Comparison of ENCODE assay signal across 29 mouse cellular contexts in genomic region chr9:64225805-64226204, GRCm38 (mm10). TPM values are rescaled to one million over a fixed set of nuclear protein-coding genes. Genes with fewer than 3 reads are reported as not detected.
DNase-seq lines count a peak whose midpoint lies in the region; ATAC-seq and TF ChIP-seq lines count a peak whose summit lies in the region.
"Had no signal": no experiment of that assay in that cellular context is flagged by ENCODE, and none has a peak within 500 bp of the region (broad histone marks: within the 10 kb centered on the region; RNA-seq: fewer than 3 reads in every experiment).

No protein-coding gene starts in this region.

- no peak overlapping the region for H3K4me3 ChIP-seq in layer of hippocampus, adult 2 months
- H3K4me3 ChIP-seq in intestine, embryonic 14.5 days (ENCODE audit: low read depth, low read length), result no peak overlapping the region
- H3K4me3 ChIP-seq in intestine, embryonic 16.5 days (ENCODE audit: low read length), result no peak overlapping the region
- H3K4me3 ChIP-seq in stomach, embryonic 15.5 days (replicated peaks), result no peak overlapping the region
- H3K4me3 ChIP-seq: embryonic facial prominence, embryonic 12.5 days; forebrain, embryonic 15.5 days; heart, embryonic 13.5 days; hindbrain, embryonic 15.5 days; limb, embryonic 13.5 days; liver, embryonic 15.5 days; megakaryocyte, embryonic 14.5 days; midbrain, embryonic 13.5 days; neural tube, embryonic 15.5 days had no signal

- peak; percentile 88 for ATAC-seq in intestine, embryonic 14.5 days (replicated peaks; ENCODE audit: low FRiP score, low TSS enrichment, low read depth)
- ATAC-seq in intestine, embryonic 16.5 days, result peak; percentile 98
- ATAC-seq in stomach, embryonic 15.5 days (ENCODE audit: insufficient read depth, low FRiP score, low read depth), result peak; percentile 83
- ATAC-seq: CD4-positive, CD25-positive, alpha-beta regulatory T cell, adult 4 months; forebrain, embryonic 15.5 days; inflammation-experienced regulatory T-cells, adult 6 months; midbrain, embryonic 13.5 days had no signal

- no peaks in the 10 kb centered on the region for H3K36me3 ChIP-seq in intestine, embryonic 14.5 days (ENCODE audit: control insufficient read depth, insufficient read depth, low read length)
- no peaks in the 10 kb centered on the region for H3K36me3 ChIP-seq in intestine, embryonic 16.5 days (ENCODE audit: control insufficient read depth, insufficient read depth, low read length)
- no peaks in the 10 kb centered on the region for H3K36me3 ChIP-seq in stomach, embryonic 15.5 days
- H3K36me3 ChIP-seq: embryonic facial prominence, embryonic 12.5 days; forebrain, embryonic 15.5 days; heart, embryonic 13.5 days; hindbrain, embryonic 15.5 days; liver, embryonic 15.5 days; midbrain, embryonic 13.5 days; neural tube, embryonic 15.5 days had no signal

- no peak for DNase-seq in layer of hippocampus, adult 2 months (ENCODE audit: low spot score in 2 of 2)
- DNase-seq in layer of hippocampus, postnatal 14 days (ENCODE audit: low spot score in 2 of 2), result no peak
- DNase-seq in intestine, embryonic 14.5 days (ENCODE audit: low spot score), result no peak
- no peak for DNase-seq in adipocyte (ENCODE audit: low spot score)
- DNase-seq in thymus, adult 18-20 months, result no peak
- DNase-seq: adrenal gland, postnatal 25 days; cerebellum, adult 11-12 months; cerebellum, adult 9-11 months; embryo, embryonic 11 days; heart, postnatal 10 days; kidney, postnatal 10 days; lung, postnatal 4 days; retina, postnatal 1 day; right cerebral cortex, postnatal 14 days had no signal

- H3K27ac ChIP-seq in layer of hippocampus, adult 2 months, result peak overlapping the region; percentile 2; the same call in 1 of the 2 replicates
- H3K27ac ChIP-seq in intestine, embryonic 14.5 days (ENCODE audit: low read depth), result no peak overlapping the region
- peak overlapping the region; percentile 71 for H3K27ac ChIP-seq in intestine, embryonic 16.5 days (ENCODE audit: low read length)
- H3K27ac ChIP-seq in stomach, embryonic 15.5 days, result no peak overlapping the region; the same call in 1 of the 2 replicates
- H3K27ac ChIP-seq: embryonic facial prominence, embryonic 12.5 days; forebrain, embryonic 15.5 days; hindbrain, embryonic 15.5 days; limb, embryonic 13.5 days; liver, embryonic 15.5 days; midbrain, embryonic 13.5 days; neural tube, embryonic 15.5 days had no signal

- no peaks in the 10 kb centered on the region for H3K9me3 ChIP-seq in intestine, embryonic 14.5 days (ENCODE audit: control insufficient read depth, low read length)
- no peaks in the 10 kb centered on the region for H3K9me3 ChIP-seq in intestine, embryonic 16.5 days (ENCODE audit: control insufficient read depth, low read length)
- no peaks in the 10 kb centered on the region for H3K9me3 ChIP-seq in stomach, embryonic 15.5 days
- H3K9me3 ChIP-seq: embryonic facial prominence, embryonic 12.5 days; forebrain, embryonic 15.5 days; heart, embryonic 13.5 days; hindbrain, embryonic 15.5 days; limb, embryonic 13.5 days; liver, embryonic 15.5 days; megakaryocyte, embryonic 14.5 days; midbrain, embryonic 13.5 days; neural tube, embryonic 15.5 days had no signal

- no peak overlapping the region for H3K4me2 ChIP-seq in intestine, embryonic 14.5 days (ENCODE audit: low read length)
- no peak overlapping the region; the same call in 1 of the 2 replicates for H3K4me2 ChIP-seq in intestine, embryonic 16.5 days (ENCODE audit: low read depth, low read length)
- H3K4me2 ChIP-seq in stomach, embryonic 15.5 days, result no peak overlapping the region
- H3K4me2 ChIP-seq: embryonic facial prominence, embryonic 12.5 days; forebrain, embryonic 15.5 days; heart, embryonic 13.5 days; hindbrain, embryonic 15.5 days; limb, embryonic 13.5 days; liver, embryonic 15.5 days; midbrain, embryonic 13.5 days; neural tube, embryonic 15.5 days had no signal

- H3K4me1 ChIP-seq in intestine, embryonic 14.5 days (replicated peaks; ENCODE audit: control insufficient read depth, insufficient read depth, low read length), result peaks cover 10% of the 10 kb centered on the region
- peaks cover 8% of the 10 kb centered on the region; the same call in 1 of the 2 replicates for H3K4me1 ChIP-seq in intestine, embryonic 16.5 days (ENCODE audit: control insufficient read depth, insufficient read depth, low read length)
- H3K4me1 ChIP-seq in stomach, embryonic 15.5 days, result peaks cover 8% of the 10 kb centered on the region; the same call in 1 of the 2 replicates

- H3K9ac ChIP-seq in intestine, embryonic 14.5 days (ENCODE audit: low read length), result no peak overlapping the region
- no peak overlapping the region for H3K9ac ChIP-seq in intestine, embryonic 16.5 days (ENCODE audit: low read depth, low read length)
- H3K9ac ChIP-seq in stomach, embryonic 15.5 days, result no peak overlapping the region
- H3K9ac ChIP-seq: embryonic facial prominence, embryonic 12.5 days; forebrain, embryonic 15.5 days; heart, embryonic 13.5 days; hindbrain, embryonic 15.5 days; limb, embryonic 13.5 days; liver, embryonic 15.5 days; midbrain, embryonic 13.5 days; neural tube, embryonic 15.5 days had no signal

- TF ChIP-seq CTCF in layer of hippocampus, adult 2 months (conservative IDR thresholded peaks at IDR 0.05), result no peak

- no peaks in the 10 kb centered on the region for H3K27me3 ChIP-seq in intestine, embryonic 14.5 days (replicated peaks; ENCODE audit: control insufficient read depth, insufficient read depth, low read length)
- H3K27me3 ChIP-seq in intestine, embryonic 16.5 days (replicated peaks; ENCODE audit: control insufficient read depth, insufficient read depth, low read length), result no peaks in the 10 kb centered on the region
- no peaks in the 10 kb centered on the region for H3K27me3 ChIP-seq in stomach, embryonic 15.5 days (replicated peaks)
- H3K27me3 ChIP-seq: embryonic facial prominence, embryonic 12.5 days; forebrain, embryonic 15.5 days; heart, embryonic 13.5 days; hindbrain, embryonic 15.5 days; limb, embryonic 13.5 days; liver, embryonic 15.5 days; megakaryocyte, embryonic 14.5 days; midbrain, embryonic 13.5 days; neural tube, embryonic 15.5 days had no signal

RNA-seq across cellular contexts. Expression of gene Uchl4, which starts 9.2 kb away (rescaled TPM):
- 1 to 10 TPM; 2.8 to 2.9 TPM for total RNA-seq in layer of hippocampus, adult 2 months (2021)
- total RNA-seq in layer of hippocampus, postnatal 14 days (2021), result 1 to 10 TPM; 3.2 to 4.3 TPM
- 3.7 and 4.2 TPM in 2 replicates for polyA plus RNA-seq in intestine, embryonic 14.5 days (2014; fragmentation: Nextera tagmentation; extraction: Ambion mirVana)
- 1.8 and 2.4 TPM in 2 replicates for polyA plus RNA-seq in intestine, embryonic 16.5 days (2015; fragmentation: Nextera tagmentation; extraction: Ambion mirVana)
- 3.2 and 5.0 TPM in 2 replicates for polyA plus RNA-seq in stomach, embryonic 15.5 days (2015; fragmentation: Nextera tagmentation; extraction: Ambion mirVana)
- total RNA-seq: hematopoietic stem cell, adult 5-6 weeks had no signal
- polyA plus RNA-seq: gonadal fat pad, adult 2 months had no signal

RNA-seq across cellular contexts. Expression of gene Map2k1, which starts 27.6 kb away (rescaled TPM):
- 100 to 1,000 TPM; 329 to 346 TPM for total RNA-seq in layer of hippocampus, adult 2 months (2021)
- 100 to 1,000 TPM; 192 to 203 TPM for total RNA-seq in layer of hippocampus, postnatal 14 days (2021)
- polyA plus RNA-seq in intestine, embryonic 14.5 days (2014; fragmentation: Nextera tagmentation; extraction: Ambion mirVana), result 90.9 and 103 TPM in 2 replicates
- polyA plus RNA-seq in intestine, embryonic 16.5 days (2015; fragmentation: Nextera tagmentation; extraction: Ambion mirVana), result 97.4 and 104 TPM in 2 replicates
- 85.5 and 88.6 TPM in 2 replicates for polyA plus RNA-seq in stomach, embryonic 15.5 days (2015; fragmentation: Nextera tagmentation; extraction: Ambion mirVana)

RNA-seq across cellular contexts. Expression of gene Snapc5, which starts 46.7 kb away (rescaled TPM):
- total RNA-seq in layer of hippocampus, adult 2 months (2021), result 10 to 100 TPM; 15.0 to 19.6 TPM
- 10 to 100 TPM; 14.6 to 19.3 TPM for total RNA-seq in layer of hippocampus, postnatal 14 days (2021)
- polyA plus RNA-seq in intestine, embryonic 14.5 days (2014; fragmentation: Nextera tagmentation; extraction: Ambion mirVana), result 29.2 and 30.2 TPM in 2 replicates
- 36.2 and 36.5 TPM in 2 replicates for polyA plus RNA-seq in intestine, embryonic 16.5 days (2015; fragmentation: Nextera tagmentation; extraction: Ambion mirVana)
- 31.1 and 32.8 TPM in 2 replicates for polyA plus RNA-seq in stomach, embryonic 15.5 days (2015; fragmentation: Nextera tagmentation; extraction: Ambion mirVana)

RNA-seq across cellular contexts. Expression of gene Rpl4, which starts 52.6 kb away (rescaled TPM):
- total RNA-seq in layer of hippocampus, adult 2 months (2021), result 100 to 1,000 TPM; 607 to 624 TPM
- total RNA-seq in layer of hippocampus, postnatal 14 days (2021), result 100 to 1,000 TPM; 513 to 558 TPM
- polyA plus RNA-seq in intestine, embryonic 14.5 days (2014; fragmentation: Nextera tagmentation; extraction: Ambion mirVana), result 1,426 and 1,532 TPM in 2 replicates
- polyA plus RNA-seq in intestine, embryonic 16.5 days (2015; fragmentation: Nextera tagmentation; extraction: Ambion mirVana), result 1,062 and 1,181 TPM in 2 replicates
- 1,181 and 1,204 TPM in 2 replicates for polyA plus RNA-seq in stomach, embryonic 15.5 days (2015; fragmentation: Nextera tagmentation; extraction: Ambion mirVana)

RNA-seq across cellular contexts. Expression of gene Zwilch, which starts 52.9 kb away (rescaled TPM):
- 1 to 10 TPM; 2.6 to 4.8 TPM for total RNA-seq in layer of hippocampus, adult 2 months (2021)
- total RNA-seq in layer of hippocampus, postnatal 14 days (2021), result 1 to 10 TPM; 4.8 to 6.2 TPM
- polyA plus RNA-seq in intestine, embryonic 14.5 days (2014; fragmentation: Nextera tagmentation; extraction: Ambion mirVana), result 27.7 and 33.3 TPM in 2 replicates
- 17.3 and 22.0 TPM in 2 replicates for polyA plus RNA-seq in intestine, embryonic 16.5 days (2015; fragmentation: Nextera tagmentation; extraction: Ambion mirVana)
- polyA plus RNA-seq in stomach, embryonic 15.5 days (2015; fragmentation: Nextera tagmentation; extraction: Ambion mirVana), result 19.8 and 21.4 TPM in 2 replicates

Comparison
In these comparisons a context has a peak if more than half of its experiments do, and no peak if none do; other contexts are left out.
1. H3K27ac ChIP-seq: peak in layer of hippocampus, adult 2 months (single experiment) and intestine, embryonic 16.5 days (single experiment); none in intestine, embryonic 14.5 days (single experiment) and stomach, embryonic 15.5 days (single experiment).
2. Peak in every context shown above with its lines, with median percentiles within 50 percentile points of each other: ATAC-seq.